Mouse (Mus musculus): ENCODE data around the gene Sstr4.

Sstr4 gene

GRCm38 (mm10) chr2:148395131-148396051 lies at the start of gene Sstr4:
Gene Sstr4, plus strand, starts transcription at chr2:148395344.
- DNase-seq (ENCODE audit: low spot score), result no peak

- DNase-seq (ENCODE audit: low spot score), result no peak
Measured at GRCm38 (mm10) chr2:148345373-148345772, 49.8 kb upstream of the Sstr4 start.

- DNase-seq (ENCODE audit: low spot score), result no peak
Measured at GRCm38 (mm10) chr2:148346976-148347375, 48.2 kb upstream of the Sstr4 start.

GRCm38 (mm10) chr2:148349509-148350307 lies 45.4 kb upstream of the Sstr4 start:
- no peak for DNase-seq (ENCODE audit: low spot score)

GRCm38 (mm10) chr2:148350460-148350859 lies 44.7 kb upstream of the Sstr4 start:
- DNase-seq (ENCODE audit: low spot score), result no peak

GRCm38 (mm10) chr2:148352655-148353054 lies 42.5 kb upstream of the Sstr4 start:
- DNase-seq (ENCODE audit: low spot score), result no peak

GRCm38 (mm10) chr2:148357145-148357544 lies 38.0 kb upstream of the Sstr4 start:
- DNase-seq (ENCODE audit: low spot score), result no peak

GRCm38 (mm10) chr2:148364536-148364935 lies 30.6 kb upstream of the Sstr4 start:
- DNase-seq (ENCODE audit: low spot score), result no peak

GRCm38 (mm10) chr2:148365227-148365626 lies 29.9 kb upstream of the Sstr4 start:
- no peak for DNase-seq (ENCODE audit: low spot score)

- no peak for DNase-seq (ENCODE audit: low spot score)
Measured at GRCm38 (mm10) chr2:148371743-148372630, 23.2 kb upstream of the Sstr4 start.

- DNase-seq (ENCODE audit: low spot score), result no peak
Measured at GRCm38 (mm10) chr2:148373602-148374071, 21.5 kb upstream of the Sstr4 start.

GRCm38 (mm10) chr2:148375326-148376150 lies 19.6 kb upstream of the Sstr4 start:
- no peak for DNase-seq (ENCODE audit: low spot score)

- no peak for DNase-seq (ENCODE audit: low spot score)
Measured at GRCm38 (mm10) chr2:148378817-148379342, 16.3 kb upstream of the Sstr4 start.

GRCm38 (mm10) chr2:148379899-148380413 lies 15.2 kb upstream of the Sstr4 start:
- no peak for DNase-seq (ENCODE audit: low spot score)

- no peak for DNase-seq (ENCODE audit: low spot score)
Measured at GRCm38 (mm10) chr2:148381076-148381475, 14.1 kb upstream of the Sstr4 start.

GRCm38 (mm10) chr2:148386476-148386875 lies 8.7 kb upstream of the Sstr4 start:
- no peak for DNase-seq (ENCODE audit: low spot score)

GRCm38 (mm10) chr2:148386927-148387326 lies 8.2 kb upstream of the Sstr4 start:
- DNase-seq (ENCODE audit: low spot score), result no peak

GRCm38 (mm10) chr2:148387652-148388581 lies 7.2 kb upstream of the Sstr4 start:
- no peak for DNase-seq (ENCODE audit: low spot score)

GRCm38 (mm10) chr2:148393149-148393548 lies 2.0 kb upstream of the Sstr4 start:
- no peak for DNase-seq (ENCODE audit: low spot score)
